In genomic region chr4:106091927-106092675, GRCm38 (mm10) we compare ENCODE assay signal across 16 mouse cellular contexts.
DNase-seq lines count a peak whose midpoint lies in the region; ATAC-seq lines count a peak whose summit lies in the region.
"Had no signal": no experiment of that assay in that cellular context is flagged by ENCODE, and none has a peak within 500 bp of the region (broad histone marks: within the 10 kb centered on the region; RNA-seq: fewer than 3 reads in every experiment).

No protein-coding gene starts in this region.

- H3K27ac ChIP-seq in limb, embryonic 10.5 days: peak overlapping the region; percentile 88
- H3K27ac ChIP-seq: gastrocnemius, adult 2 months; hindbrain, embryonic 12.5 days had no signal

- intact Hi-C loops in gastrocnemius, postnatal 14 days (cut with DNase I; ENCODE audit: low total_unique reads): no loop called here

- no peaks in the 10 kb centered on the region for H3K36me3 ChIP-seq in limb, embryonic 10.5 days
- H3K36me3 ChIP-seq: hindbrain, embryonic 12.5 days had no signal

- DNase-seq in NIH3T3 (ENCODE audit: low read depth): peak; percentile 30
- peak; percentile 66 to 74 for DNase-seq in kidney, adult 8-10 months
- peak; percentile 70 for DNase-seq in limb, embryonic 10.5 days (ENCODE audit: low spot score)
- no peak for DNase-seq in thymus, adult 18-20 months
- no peak for DNase-seq in layer of hippocampus, postnatal 25 days (ENCODE audit: extremely low spot score in 1 of 2, low spot score in 1 of 2)
- no peak for DNase-seq in gastrocnemius, postnatal 14 days
- DNase-seq: adrenal gland, adult 2 months; cerebellum, postnatal 10 days; gastrocnemius, adult 2 months; lung, adult 2 months; thymus, postnatal 4 days had no signal

- H3K27me3 ChIP-seq in limb, embryonic 10.5 days (ENCODE audit: low read depth, poor library complexity, severe bottlenecking): no peaks in the 10 kb centered on the region
- H3K27me3 ChIP-seq: hindbrain, embryonic 12.5 days; Patski had no signal

- peaks cover 56% of the 10 kb centered on the region for H3K4me1 ChIP-seq in limb, embryonic 10.5 days

- H3K9me3 ChIP-seq in limb, embryonic 10.5 days (replicated peaks): no peaks in the 10 kb centered on the region
- H3K9me3 ChIP-seq: hindbrain, embryonic 12.5 days; megakaryocyte, embryonic 14.5 days had no signal

- WGBS in limb, embryonic 10.5 days: 11% methylated on average over 9 of the region's 9 CpGs

- ATAC-seq in common myeloid progenitor, adult 5-6 weeks (replicated peaks; ENCODE audit: low read depth, poor library complexity, severe bottlenecking): peak; percentile 27; the same call in 1 of the 2 replicates
- ATAC-seq: Patski had no signal

- no peak overlapping the region; the same call in 1 of the 2 replicates for H3K4me3 ChIP-seq in limb, embryonic 10.5 days
- H3K4me3 ChIP-seq: erythroblast, embryonic 14.5 days; gastrocnemius, adult 2 months; hindbrain, embryonic 12.5 days; megakaryocyte, embryonic 14.5 days had no signal

Comparison
In these comparisons a context has a peak if more than half of its experiments do, and no peak if none do; other contexts are left out.
1. DNase-seq: peak in NIH3T3 (single experiment), kidney, adult 8-10 months (2 of 2) and limb, embryonic 10.5 days (single experiment); none in thymus, adult 18-20 months (0 of 2), layer of hippocampus, postnatal 25 days (0 of 2) and gastrocnemius, postnatal 14 days (single experiment).